In genomic region chr16:94331233-94331885, GRCm38 (mm10) we compare ENCODE assay signal across 13 mouse cellular contexts. TPM values are rescaled to one million over a fixed set of nuclear protein-coding genes. Genes with fewer than 3 reads are reported as not detected.
DNase-seq lines count a peak whose midpoint lies in the region; ATAC-seq and TF ChIP-seq lines count a peak whose summit lies in the region.
"Had no signal": no experiment of that assay in that cellular context is flagged by ENCODE, and none has a peak within 500 bp of the region (broad histone marks: within the 10 kb centered on the region; RNA-seq: fewer than 3 reads in every experiment).

No protein-coding gene starts in this region.

- H3K79me2 ChIP-seq in CH12.LX (replicated peaks; ENCODE audit: control insufficient read depth, extremely low read depth, insufficient read depth, poor library complexity, severe bottlenecking) (no peaks in the 10 kb centered on the region), MEL (ENCODE audit: control insufficient read depth, insufficient read depth, low read length, poor library complexity) (no peaks in the 10 kb centered on the region)

- TF ChIP-seq POLR2A in CH12.LX (IDR thresholded peaks at IDR 0.05; ENCODE audit: low read depth, low read length) (no peak; the same call in 1 of the 2 replicates), MEL (IDR thresholded peaks at IDR 0.05; ENCODE audit: control insufficient read depth in 1 of 2, insufficient read depth in 1 of 2, low read depth in 1 of 2, low read length in 2 of 2, poor library complexity in 1 of 2) (peak in 1 of 2 experiments; percentile 46; a peak in 2 of 4 replicates)

- H3K4me1 ChIP-seq in CH12.LX (ENCODE audit: control insufficient read depth in 1 of 2, insufficient read depth in 2 of 2) (peaks cover 7 to 32% of the 10 kb centered on the region in 2 experiments), MEL (ENCODE audit: control insufficient read depth in 1 of 2, insufficient read depth in 2 of 2, low read length in 2 of 2) (peaks cover 21 to 33% of the 10 kb centered on the region in 2 experiments)
- H3K4me1 ChIP-seq in intestine, postnatal 0 days (replicated peaks; ENCODE audit: control insufficient read depth, insufficient read depth, low read length): peaks cover 3% of the 10 kb centered on the region; the same call in 1 of the 2 replicates

- 84% methylated on average over 9 of the region's 9 CpGs for WGBS in intestine, postnatal 0 days

- no peak overlapping the region; the same call in 1 of the 2 replicates for H3K4me2 ChIP-seq in CH12.LX (ENCODE audit: insufficient read depth, low read depth, poor library complexity, severe bottlenecking)
- no peak overlapping the region for H3K4me2 ChIP-seq in intestine, postnatal 0 days (replicated peaks; ENCODE audit: low read depth)
- H3K4me2 ChIP-seq: heart, embryonic 12.5 days; heart, embryonic 15.5 days; hindbrain, embryonic 13.5 days had no signal

- H3K36me3 ChIP-seq in CH12.LX (replicated peaks in 1 of 2; ENCODE audit: control insufficient read depth in 1 of 2, insufficient read depth in 1 of 2, low read length in 1 of 2): peaks cover 0 to 8% of the 10 kb centered on the region in 2 experiments
- H3K36me3 ChIP-seq in MEL (ENCODE audit: control insufficient read depth in 1 of 2, insufficient read depth in 2 of 2, low read length in 2 of 2): peaks cover 0 to 20% of the 10 kb centered on the region in 2 experiments; a peak in 2 of 4 replicates
- H3K36me3 ChIP-seq in intestine, postnatal 0 days (ENCODE audit: control insufficient read depth, insufficient read depth): no peaks in the 10 kb centered on the region
- H3K36me3 ChIP-seq: heart, embryonic 12.5 days; heart, embryonic 15.5 days; hindbrain, embryonic 10.5 days; hindbrain, embryonic 13.5 days had no signal

- in situ Hi-C loops in CH12.LX (cut with MboI; ENCODE audit: low pct_ligation_motif_present, low pct_unique_long_range_greater_than_20kb, low sequenced_read_pairs): no loop called here

- ATAC-seq in inflammation-experienced regulatory T-cells, adult 6 months: peak; percentile 5
- ATAC-seq in intestine, postnatal 0 days: no peak
- ATAC-seq: forebrain, postnatal 0 days; Patski had no signal

- TF ChIP-seq CTCF in CH12.LX (conservative IDR thresholded peaks at IDR 0.05 in 1 of 2, IDR thresholded peaks at IDR 0.05 in 1 of 2; ENCODE audit: low read depth in 2 of 2, low read length in 2 of 2) (no peak), MEL (IDR thresholded peaks at IDR 0.05 in 2 of 3, conservative IDR thresholded peaks at IDR 0.05 in 1 of 3; ENCODE audit: control insufficient read depth in 1 of 3, insufficient read depth in 1 of 3, low read depth in 2 of 3, low read length in 3 of 3, poor library complexity in 1 of 3, severe bottlenecking in 1 of 3) (no peak)
- TF ChIP-seq CTCF in intestine, postnatal 0 days (IDR thresholded peaks at IDR 0.05; ENCODE audit: low read depth): no peak

- dilution Hi-C loops in CH12.LX (cut with MboI; ENCODE audit: extremely low pct_ligation_motif_present, extremely low pct_unique_long_range_greater_than_20kb, low sequenced_read_pairs): no loop called here

- TF ChIP-seq RAD21 in CH12.LX (IDR thresholded peaks at IDR 0.05; ENCODE audit: low read depth, low read length) (no peak), MEL (IDR thresholded peaks at IDR 0.05; ENCODE audit: low read depth, low read length) (no peak)

- DNase-seq in CH12.LX (ENCODE audit: extremely low read depth) (peak; percentile 60), MEL (ENCODE audit: low read depth, low spot score) (peak; percentile 72)
- DNase-seq in adrenal gland, postnatal 4 days (ENCODE audit: low spot score in 2 of 2): no peak
- DNase-seq in cerebellum, adult 9-10 months: no peak
- DNase-seq: forebrain, postnatal 0 days had no signal

- H3K27me3 ChIP-seq in CH12.LX (replicated peaks) (no peaks in the 10 kb centered on the region), MEL (ENCODE audit: control insufficient read depth in 1 of 2, insufficient read depth in 2 of 2, low read length in 2 of 2) (no peaks in the 10 kb centered on the region)
- 0 out of 2 replicates have a peak, but pooled peaks cover 4% of the 10 kb centered on the region for H3K27me3 ChIP-seq in intestine, postnatal 0 days (replicated peaks; ENCODE audit: control insufficient read depth, insufficient read depth, low read length)

- H3K9ac ChIP-seq in CH12.LX (ENCODE audit: insufficient read depth, low read depth) (no peak overlapping the region), MEL (ENCODE audit: control insufficient read depth, low read depth, low read length, poor library complexity, severe bottlenecking) (peak overlapping the region; percentile 48)
- no peak overlapping the region for H3K9ac ChIP-seq in intestine, postnatal 0 days (ENCODE audit: low read depth, low read length)
- H3K9ac ChIP-seq: forebrain, postnatal 0 days; heart, embryonic 12.5 days; heart, embryonic 15.5 days; hindbrain, embryonic 13.5 days had no signal

- TF ChIP-seq EP300 in CH12.LX (IDR thresholded peaks at IDR 0.05; ENCODE audit: low read length) (no peak), MEL (IDR thresholded peaks at IDR 0.05; ENCODE audit: low read depth in 1 of 2, low read length in 2 of 2) (no peak)

- H3K9me3 ChIP-seq in CH12.LX (replicated peaks; ENCODE audit: low read length): no peaks in the 10 kb centered on the region
- no peaks in the 10 kb centered on the region for H3K9me3 ChIP-seq in MEL (replicated peaks; ENCODE audit: insufficient read depth, low read length)
- no peaks in the 10 kb centered on the region for H3K9me3 ChIP-seq in intestine, postnatal 0 days (ENCODE audit: control insufficient read depth)
- H3K9me3 ChIP-seq: heart, embryonic 12.5 days; heart, embryonic 15.5 days; hindbrain, embryonic 10.5 days; hindbrain, embryonic 13.5 days had no signal

- H3K4me3 ChIP-seq in CH12.LX (replicated peaks in 1 of 3; ENCODE audit: low read depth in 2 of 3, low read length in 2 of 3, poor library complexity in 1 of 3) (no peak overlapping the region), MEL (ENCODE audit: control insufficient read depth in 1 of 2, insufficient read depth in 1 of 2, low read depth in 2 of 2, low read length in 2 of 2) (peak overlapping the region; percentile 29 to 36)
- H3K4me3 ChIP-seq in intestine, postnatal 0 days (ENCODE audit: low read depth, low read length): no peak overlapping the region
- H3K4me3 ChIP-seq: gastrocnemius, adult 2 months; heart, embryonic 12.5 days; heart, embryonic 15.5 days; hindbrain, embryonic 10.5 days; hindbrain, embryonic 13.5 days had no signal

- H3K27ac ChIP-seq in CH12.LX (ENCODE audit: insufficient read depth, low read depth) (0 out of 2 replicates have a peak overlapping the region, but pooled peaks have one; percentile 13), MEL (ENCODE audit: control insufficient read depth, low read depth, low read length) (peak overlapping the region; percentile 87)
- no peak overlapping the region for H3K27ac ChIP-seq in intestine, postnatal 0 days (ENCODE audit: low read depth, low read length)
- H3K27ac ChIP-seq: gastrocnemius, adult 2 months; heart, embryonic 15.5 days; hindbrain, embryonic 13.5 days had no signal

TF ChIP-seq in CH12.LX, 34 proteins besides CTCF, POLR2A, EP300 and RAD21 (continues in another document):
- TF ChIP-seq PAX5 (IDR thresholded peaks at IDR 0.05; ENCODE audit: low read length): no peak

TF ChIP-seq in MEL, 35 proteins besides CTCF, POLR2A, EP300 and RAD21 (continues in another document):
- TF ChIP-seq TBP (IDR thresholded peaks at IDR 0.05; ENCODE audit: low read depth, low read length): peak; percentile 77

RNA-seq across cellular contexts. Expression of gene Ripply3, which starts 3.1 kb away (rescaled TPM):
- 6.1 and 6.5 TPM in 2 replicates for total RNA-seq in CH12.LX (2012; rRNA removed)
- total RNA-seq in CH12.LX (2014; rRNA removed): 0.20 and 0.28 TPM in 2 replicates
- 1.0 and 1.3 TPM in 2 replicates for polyA plus RNA-seq in CH12.LX (2012; ENCODE audit: insufficient read length, low read depth)
- total RNA-seq in MEL (2012; rRNA removed): 0.10 and 0.35 TPM in 2 replicates
- polyA plus RNA-seq in MEL (2012; ENCODE audit: insufficient read depth in 1 of 2, insufficient read length in 2 of 2, low read depth in 1 of 2, low replicate concordance in 2 of 2, missing spikeins in 1 of 2): under 1 TPM in 1 of 2 experiments, not detected in 1; 0.18 TPM
- under 1 TPM; 0.39 to 0.81 (median 0.77) TPM for polyA plus RNA-seq in inflammation-experienced regulatory T-cells, adult 6 months (2017; shearing (Covaris generic))
- 2.7 and 3.1 TPM in 2 replicates for polyA plus RNA-seq in intestine, postnatal 0 days (2015; fragmentation: Nextera tagmentation; extraction: Ambion mirVana)
- 1 to 10 TPM; 5.5 to 6.2 TPM for total RNA-seq in adrenal gland, postnatal 4 days (2021)
- polyA plus RNA-seq: Patski had no signal

RNA-seq across cellular contexts. Expression of gene Hlcs, which starts 18.0 kb away (rescaled TPM):
- total RNA-seq in CH12.LX (2012; rRNA removed) (7.8 and 9.4 TPM in 2 replicates), CH12.LX (2014; rRNA removed) (4.2 and 5.3 TPM in 2 replicates), MEL (2012; rRNA removed) (2.8 and 3.3 TPM in 2 replicates)
- polyA plus RNA-seq in CH12.LX (2012; ENCODE audit: insufficient read length, low read depth) (11.3 and 12.5 TPM in 2 replicates), MEL (2012; ENCODE audit: insufficient read depth in 1 of 2, insufficient read length in 2 of 2, low read depth in 1 of 2, low replicate concordance in 2 of 2, missing spikeins in 1 of 2) (1 to 10 TPM in 1 of 2 experiments, not detected in 1; 6.4 TPM)
- 1 to 10 TPM; 4.3 to 9.7 (median 9.1) TPM for polyA plus RNA-seq in inflammation-experienced regulatory T-cells, adult 6 months (2017; shearing (Covaris generic))
- polyA plus RNA-seq in intestine, postnatal 0 days (2015; fragmentation: Nextera tagmentation; extraction: Ambion mirVana): 2.8 and 3.6 TPM in 2 replicates
- 10 to 100 TPM; 20.6 to 23.1 TPM for total RNA-seq in adrenal gland, postnatal 4 days (2021)

RNA-seq across cellular contexts. Expression of gene Ttc3, which starts 39.1 kb away (rescaled TPM):
- total RNA-seq in CH12.LX (2012; rRNA removed) (65.2 and 74.5 TPM in 2 replicates), CH12.LX (2014; rRNA removed) (59.0 TPM in 2 replicates), MEL (2012; rRNA removed) (47.5 and 56.9 TPM in 2 replicates)
- polyA plus RNA-seq in CH12.LX (2012; ENCODE audit: insufficient read length, low read depth) (67.7 and 73.4 TPM in 2 replicates), MEL (2012; ENCODE audit: insufficient read depth in 1 of 2, insufficient read length in 2 of 2, low read depth in 1 of 2, low replicate concordance in 2 of 2, missing spikeins in 1 of 2) (100 to 1,000 TPM in 1 of 2 experiments, 10 to 100 TPM in 1; 46.4 to 352 TPM)
- polyA plus RNA-seq in inflammation-experienced regulatory T-cells, adult 6 months (2017; shearing (Covaris generic)): 100 to 1,000 TPM in 1 of 3 experiments, 10 to 100 TPM in 2; 30.0 to 103 (median 89.3) TPM
- polyA plus RNA-seq in intestine, postnatal 0 days (2015; fragmentation: Nextera tagmentation; extraction: Ambion mirVana): 55.2 and 56.6 TPM in 2 replicates
- total RNA-seq in adrenal gland, postnatal 4 days (2021): 100 to 1,000 TPM; 163 to 178 TPM

RNA-seq across cellular contexts. Expression of gene Pigp, which starts 40.3 kb away (rescaled TPM):
- total RNA-seq in CH12.LX (2012; rRNA removed) (55.9 and 63.8 TPM in 2 replicates), CH12.LX (2014; rRNA removed) (163 and 167 TPM in 2 replicates), MEL (2012; rRNA removed) (27.1 and 33.9 TPM in 2 replicates)
- polyA plus RNA-seq in CH12.LX (2012; ENCODE audit: insufficient read length, low read depth) (103 and 104 TPM in 2 replicates), MEL (2012; ENCODE audit: insufficient read depth in 1 of 2, insufficient read length in 2 of 2, low read depth in 1 of 2, low replicate concordance in 2 of 2, missing spikeins in 1 of 2) (10 to 100 TPM in 1 of 2 experiments, not detected in 1; 47.3 TPM)
- polyA plus RNA-seq in inflammation-experienced regulatory T-cells, adult 6 months (2017; shearing (Covaris generic)): 10 to 100 TPM; 47.3 to 96.8 (median 94.1) TPM
- 165 and 173 TPM in 2 replicates for polyA plus RNA-seq in intestine, postnatal 0 days (2015; fragmentation: Nextera tagmentation; extraction: Ambion mirVana)
- total RNA-seq in adrenal gland, postnatal 4 days (2021): 100 to 1,000 TPM; 101 to 106 TPM

Comparison
In these comparisons a context has a peak if more than half of its experiments do, and no peak if none do; other contexts are left out.
1. DNase-seq: peak in CH12.LX (single experiment) and MEL (single experiment); none in adrenal gland, postnatal 4 days (0 of 2) and cerebellum, adult 9-10 months (single experiment).
2. H3K4me3 ChIP-seq: peak in MEL (2 of 2); none in CH12.LX (0 of 3) and intestine, postnatal 0 days (single experiment).
3. Of the 35 proteins assayed by ChIP-seq in both MEL and CH12.LX: peak only in MEL: ETS1, HCFC1, NELFE, SIN3A, TBP and ZMIZ1; only in CH12.LX: TCF12; in both: CHD2; in neither: 26; mixed calls (peak in some experiments, not most) for 1.